Mouse (Mus musculus) embryonic facial prominence, embryonic 14.5 days (tissue): ENCODE data around the gene Cask. TPM values are rescaled to one million over a fixed set of nuclear protein-coding genes. Genes with fewer than 3 reads are reported as not detected.

Experiments used
- ATAC-seq: fragments of 200-750 bp; cut with Nextera tagmentation; 2 replicates; pipeline ENCODE4 v1.8.0; 2017; ENCODE audit warnings: low read depth, moderate number of reproducible peaks, moderate TSS enrichment
- DNase-seq: peaks from one replicate; pipeline ENCODE4 v3.0.0-alpha.2; 2015; ENCODE audit warnings: low spot score
- H3K27ac ChIP-seq: fragments of 300-500 bp; sonication (generic); replicated peaks from 2 replicates; pipeline ENCODE4 v1.5.1; 2014; ENCODE audit warnings: low read depth, mild to moderate bottlenecking, low read length, moderate library complexity
- H3K27me3 ChIP-seq: fragments of 300-500 bp; sonication (generic); replicated peaks from 2 replicates; pipeline ENCODE4 v1.6.1; 2014; ENCODE audit warnings: low read length; ENCODE audit not compliant: control insufficient read depth, insufficient read depth
- H3K36me3 ChIP-seq: fragments of 300-500 bp; sonication (generic); 2 replicates; pipeline ENCODE4 v1.6.1; 2014; ENCODE audit warnings: low read length, mixed read lengths; ENCODE audit not compliant: control insufficient read depth, insufficient read depth
- H3K4me1 ChIP-seq: fragments of 300-500 bp; sonication (generic); 2 replicates; pipeline ENCODE4 v1.6.1; 2014; ENCODE audit warnings: antibody characterized with exemption, low read length; ENCODE audit not compliant: control insufficient read depth, insufficient read depth
- H3K4me2 ChIP-seq: fragments of 300-500 bp; sonication (generic); 2 replicates; pipeline ENCODE4 v1.6.1; 2014; ENCODE audit warnings: low read depth, mild to moderate bottlenecking, low read length, moderate library complexity, mixed read lengths
- H3K4me3 ChIP-seq: fragments of 300-500 bp; sonication (generic); 2 replicates; pipeline ENCODE4 v1.5.1; 2014; ENCODE audit warnings: low read depth, mild to moderate bottlenecking, low read length
- H3K9ac ChIP-seq: fragments of 300-500 bp; sonication (generic); 2 replicates; pipeline ENCODE4 v1.6.1; 2014; ENCODE audit warnings: low read depth, mild to moderate bottlenecking, low read length, moderate library complexity, mixed read lengths
- H3K9me3 ChIP-seq: fragments of 300-500 bp; sonication (generic); 2 replicates; pipeline ENCODE4 v1.6.1; 2016; ENCODE audit warnings: low read length; ENCODE audit not compliant: control insufficient read depth
- WGBS: fragments of 180-500 bp; shearing (Covaris S2); extraction: QIAGEN DNeasy Blood & Tissue Kit; methylation state at CpG from one replicate; pipeline ENCODE4 v1.1.7; 2014; 5-methylcytosine and 5-hydroxymethylcytosine counted together
- polyA plus RNA-seq: library from polyadenylated mRNA; unstranded; fragments of >200 nt; fragmentation: Nextera tagmentation; extraction: Ambion mirVana; gene quantifications from 2 replicates; pipeline ENCODE4 v1.2.1, GENCODE M21; 2014

Cask gene
- polyA plus RNA-seq, 1 experiment from 2014 or later = 20.1 TPM

DNA sequence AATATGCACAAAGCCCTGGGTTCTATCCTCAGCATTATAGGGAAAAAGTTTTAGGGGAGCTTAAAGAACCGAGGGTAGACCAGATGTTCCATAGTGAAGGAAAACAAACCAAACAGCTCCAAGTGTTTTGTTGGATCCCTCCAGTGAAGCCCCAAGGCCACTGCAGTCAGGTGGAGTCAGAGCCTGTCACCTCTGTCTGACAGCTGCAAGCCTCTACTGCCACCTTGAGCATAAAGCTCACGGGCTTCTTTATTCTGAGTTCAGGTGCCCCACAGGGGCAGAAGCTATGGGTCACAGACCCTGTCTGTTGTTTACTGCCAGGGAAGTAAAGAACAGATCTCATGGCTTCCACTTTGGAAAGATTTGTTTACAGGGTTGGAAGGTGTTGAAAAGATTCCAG, 338.0 kb downstream of the Cask start:
- WGBS = 44% methylated on average over 2 of the region's 2 CpGs
- H3K27me3 ChIP-seq = peaks cover 12% of the 10 kb centered on the region; the same call in 1 of the 2 replicates
- H3K27ac ChIP-seq = no peak overlapping the region
- ATAC-seq = no peak
- H3K9me3 ChIP-seq = no peaks in the 10 kb centered on the region
- no peak overlapping the region for H3K9ac ChIP-seq
- no peak overlapping the region for H3K4me3 ChIP-seq
- no peak for DNase-seq
- H3K36me3 ChIP-seq = no peaks in the 10 kb centered on the region
- H3K4me2 ChIP-seq = no peak overlapping the region
- no peaks in the 10 kb centered on the region for H3K4me1 ChIP-seq

GRCm38 (mm10) chrX:13506376-13506775, 344.8 kb downstream of the Cask start:
- DNase-seq (peak; percentile 12), ATAC-seq (no peak)
- H3K36me3 ChIP-seq = no peaks in the 10 kb centered on the region
- WGBS = 49% methylated on average over 2 of the region's 2 CpGs
- H3K4me2 ChIP-seq = no peak overlapping the region
- H3K27ac ChIP-seq = no peak overlapping the region
- H3K9ac ChIP-seq = no peak overlapping the region
- H3K4me3 ChIP-seq = no peak overlapping the region
- no peaks in the 10 kb centered on the region for H3K4me1 ChIP-seq
- no peaks in the 10 kb centered on the region; the same call in 1 of the 2 replicates for H3K27me3 ChIP-seq
- no peaks in the 10 kb centered on the region for H3K9me3 ChIP-seq

DNA sequence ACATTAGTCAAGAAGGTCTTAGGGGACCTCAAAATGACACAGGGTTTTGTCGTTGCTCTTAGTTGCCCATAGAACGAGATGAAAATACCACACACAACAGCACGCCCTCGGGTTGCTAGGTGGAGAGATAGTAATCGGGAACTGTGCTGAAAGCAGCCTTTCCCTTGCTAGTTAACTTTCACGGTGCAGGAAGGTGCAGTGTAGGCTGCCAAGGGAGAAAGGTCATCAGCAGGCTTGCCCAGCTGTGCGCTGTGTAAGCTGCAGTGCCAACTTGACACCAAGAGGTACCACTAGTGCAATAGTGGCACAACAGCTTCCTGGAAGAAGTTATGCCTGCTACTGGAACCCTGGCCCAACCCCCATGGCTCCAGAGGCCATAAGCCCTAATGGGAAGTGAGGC, 346.8 kb downstream of the Cask start:
- Histone ChIP-seq H3K36me3 (no peaks in the 10 kb centered on the region), H3K27ac (no peak overlapping the region), H3K4me2 (no peak overlapping the region), H3K4me3 (no peak overlapping the region), H3K9ac (no peak overlapping the region), H3K27me3 (no peaks in the 10 kb centered on the region; the same call in 1 of the 2 replicates), H3K4me1 (no peaks in the 10 kb centered on the region), H3K9me3 (no peaks in the 10 kb centered on the region)
- ATAC-seq (no peak), DNase-seq (no peak)
- 88% methylated on average over 7 of the region's 7 CpGs for WGBS

DNA sequence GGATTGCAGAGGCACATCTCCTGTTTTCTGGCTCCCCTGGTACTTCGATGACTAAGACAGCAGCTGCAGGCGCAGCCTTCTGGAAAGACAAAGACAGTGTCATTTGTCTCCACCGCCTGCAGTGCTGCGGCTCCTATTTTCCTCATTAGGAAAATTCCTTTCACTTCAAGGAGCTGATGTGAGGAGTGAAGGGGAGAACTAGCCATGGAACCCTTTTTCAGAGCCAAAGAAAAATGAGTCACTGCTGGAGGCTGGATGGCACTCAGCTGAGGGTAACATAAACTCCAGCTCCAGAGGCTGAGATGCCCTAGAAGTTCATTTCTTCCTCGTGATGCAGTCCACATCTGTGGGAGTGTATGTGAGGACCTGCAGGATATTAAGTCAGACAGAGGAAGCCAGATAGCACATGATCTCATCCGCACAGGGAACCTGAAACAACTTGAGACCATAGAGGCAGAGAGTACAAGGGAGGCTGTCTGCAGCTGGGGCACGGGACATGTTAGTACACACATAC, 348.2 kb downstream of the Cask start:
- DNase-seq (no peak), ATAC-seq (no peak)
- WGBS = 49% methylated on average over 7 of the region's 7 CpGs

GRCm38 (mm10) chrX:13500284-13500683, 350.9 kb downstream of the Cask start:
- peaks cover 2% of the 10 kb centered on the region; the same call in 1 of the 2 replicates for H3K27me3 ChIP-seq
- no peak overlapping the region for H3K4me2 ChIP-seq
- no peak overlapping the region for H3K4me3 ChIP-seq
- 85% methylated on average over 4 of the region's 4 CpGs for WGBS
- ATAC-seq (no peak), DNase-seq (no peak)
- H3K9ac ChIP-seq = no peak overlapping the region
- no peak overlapping the region for H3K27ac ChIP-seq
- H3K36me3 ChIP-seq = no peaks in the 10 kb centered on the region
- H3K4me1 ChIP-seq = no peaks in the 10 kb centered on the region
- H3K9me3 ChIP-seq = no peaks in the 10 kb centered on the region

More for the DNA sequence above, 348.2 kb downstream of the Cask start:
- Histone ChIP-seq H3K9ac (no peak overlapping the region), H3K9me3 (no peaks in the 10 kb centered on the region), H3K27ac (no peak overlapping the region), H3K4me1 (no peaks in the 10 kb centered on the region), H3K4me3 (no peak overlapping the region), H3K27me3 (no peaks in the 10 kb centered on the region; the same call in 1 of the 2 replicates), H3K36me3 (no peaks in the 10 kb centered on the region), H3K4me2 (no peak overlapping the region)

GRCm38 (mm10) chrX:13494892-13495703, 356.1 kb downstream of the Cask start:
- no peak overlapping the region for H3K9ac ChIP-seq
- no peaks in the 10 kb centered on the region for H3K9me3 ChIP-seq
- 75% methylated on average over 8 of the region's 8 CpGs for WGBS
- H3K27me3 ChIP-seq = peaks cover 6% of the 10 kb centered on the region; the same call in 1 of the 2 replicates
- DNase-seq = peak; percentile 34
- no peak overlapping the region for H3K4me2 ChIP-seq
- H3K36me3 ChIP-seq = no peaks in the 10 kb centered on the region
- ATAC-seq = no peak
- H3K4me1 ChIP-seq = no peaks in the 10 kb centered on the region
- H3K4me3 ChIP-seq = no peak overlapping the region
- H3K27ac ChIP-seq = peak overlapping the region; percentile 21; the same call in 1 of the 2 replicates

- no peak overlapping the region for H3K27ac ChIP-seq
- no peak overlapping the region for H3K9ac ChIP-seq
- no peak overlapping the region for H3K4me2 ChIP-seq
- H3K27me3 ChIP-seq = peaks cover 6% of the 10 kb centered on the region
- no peak for ATAC-seq
- H3K4me3 ChIP-seq = no peak overlapping the region
- H3K36me3 ChIP-seq = no peaks in the 10 kb centered on the region
- H3K4me1 ChIP-seq = no peaks in the 10 kb centered on the region
- H3K9me3 ChIP-seq = no peaks in the 10 kb centered on the region
- DNase-seq = no peak
These were observed 358.2 kb downstream of the Cask start for GRCm38 (mm10) chrX:13492922-13493321.

DNA sequence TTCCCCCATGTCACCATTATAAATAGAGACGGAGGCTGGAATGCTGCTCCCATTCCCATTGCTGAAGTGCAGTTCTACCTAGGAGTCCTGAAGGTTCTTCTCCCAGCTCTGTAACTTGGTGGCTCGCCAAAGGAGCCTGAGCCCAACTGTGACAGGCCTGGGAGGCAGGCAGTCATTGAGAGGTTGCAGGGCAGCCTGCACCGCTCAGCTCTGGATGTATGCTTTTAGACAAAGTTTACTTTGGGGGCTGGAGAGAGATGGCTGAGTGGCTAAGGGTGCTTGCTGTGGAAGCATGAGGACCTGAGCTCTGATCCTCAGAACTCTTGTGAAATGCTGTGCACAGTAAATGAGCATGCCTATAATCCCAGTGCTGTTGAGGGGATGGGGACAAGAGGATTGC, 360.2 kb downstream of the Cask start:
- Histone ChIP-seq H3K27me3 (peaks cover 6% of the 10 kb centered on the region), H3K36me3 (no peaks in the 10 kb centered on the region), H3K4me3 (no peak overlapping the region), H3K27ac (no peak overlapping the region), H3K4me1 (no peaks in the 10 kb centered on the region), H3K9ac (no peak overlapping the region), H3K4me2 (no peak overlapping the region), H3K9me3 (0 out of 2 replicates have a peak, but pooled peaks cover 3% of the 10 kb centered on the region)
- ATAC-seq = no peak
- WGBS = 72% methylated on average over 3 of the region's 3 CpGs
- DNase-seq = no peak
